Mouse (Mus musculus) kidney, postnatal 25 days (tissue): Measurements from ENCODE around the gene Lmod3.

Source experiments
- DNase-seq, 2 experiments: peaks; one replicate each; pipeline ENCODE4 v3.0.0; 2021; ENCODE audit warnings: mixed read lengths in 2 of 2

Lmod3 gene

DNA sequence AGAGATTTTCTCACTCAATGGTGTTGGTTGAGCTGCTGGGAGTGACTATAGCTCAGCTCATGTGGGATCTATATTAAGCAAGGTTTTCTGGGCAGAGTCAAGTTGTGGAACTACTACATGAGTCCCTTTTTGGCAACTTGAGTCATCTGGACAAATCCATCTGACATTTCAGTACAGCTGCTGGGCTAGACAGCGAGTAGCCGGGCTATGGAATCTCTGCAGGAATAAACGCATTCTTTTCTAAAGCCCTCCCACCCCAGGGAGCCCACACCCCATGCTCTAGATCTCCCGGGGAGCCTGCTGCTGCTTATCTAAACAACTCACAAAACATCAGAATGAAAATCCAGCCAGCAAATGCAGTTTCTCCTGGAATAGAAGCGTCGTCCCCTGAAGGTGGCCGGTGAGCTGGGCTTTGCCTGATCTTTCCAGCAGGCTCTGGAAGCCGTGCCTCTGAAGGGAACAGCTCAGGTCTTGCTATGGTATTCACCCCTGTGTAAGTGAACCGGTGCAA is at the start of gene Lmod3:
Lmod3 (minus strand) TSS at position 49 of the 511 bp plus-strand sequence.
- DNase-seq, result peak in 1 of 2 experiments; percentile 55

DNA sequence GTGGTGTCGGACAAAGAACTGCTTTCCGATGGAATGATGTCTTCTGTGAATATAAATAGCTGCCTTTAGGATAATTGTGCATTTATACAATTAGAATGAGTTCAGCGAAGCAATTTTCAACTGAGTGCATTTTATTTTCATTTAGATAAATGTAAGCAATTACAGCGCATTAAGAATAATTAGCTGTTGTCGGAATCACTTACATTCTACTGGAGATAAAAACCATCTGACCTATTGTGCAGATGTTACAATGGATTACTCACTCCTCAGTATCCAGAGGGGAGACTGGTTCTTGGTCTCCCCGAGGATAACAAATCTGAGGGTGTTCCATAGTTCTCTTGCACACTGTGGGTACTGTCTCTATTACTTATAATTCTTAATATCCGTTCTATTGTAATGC is 49.7 kb upstream of the Lmod3 start:
- no peak for DNase-seq

GRCm38 (mm10) chr6:97300659-97301058 is 48.1 kb upstream of the Lmod3 start:
- no peak for DNase-seq

DNA sequence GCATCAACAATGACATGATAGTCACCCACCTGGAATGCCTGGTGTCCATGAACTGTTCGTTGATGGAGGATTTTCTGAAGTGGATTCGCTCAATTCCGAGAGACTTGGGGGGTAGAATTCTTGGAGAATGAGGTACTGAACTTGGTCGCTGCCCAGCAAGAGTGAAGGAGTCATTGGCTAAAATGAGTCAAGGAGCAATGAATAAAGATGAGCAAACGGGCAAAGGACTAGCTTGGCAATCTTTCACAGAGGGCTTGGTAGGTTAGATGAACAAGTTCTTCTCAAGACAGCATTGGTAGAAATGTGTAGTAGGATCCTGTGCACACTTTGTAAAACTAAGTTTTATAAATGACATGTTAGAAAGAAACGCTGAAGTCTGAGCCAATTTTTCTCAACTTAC is 47.6 kb upstream of the Lmod3 start:
- DNase-seq, result no peak

DNA sequence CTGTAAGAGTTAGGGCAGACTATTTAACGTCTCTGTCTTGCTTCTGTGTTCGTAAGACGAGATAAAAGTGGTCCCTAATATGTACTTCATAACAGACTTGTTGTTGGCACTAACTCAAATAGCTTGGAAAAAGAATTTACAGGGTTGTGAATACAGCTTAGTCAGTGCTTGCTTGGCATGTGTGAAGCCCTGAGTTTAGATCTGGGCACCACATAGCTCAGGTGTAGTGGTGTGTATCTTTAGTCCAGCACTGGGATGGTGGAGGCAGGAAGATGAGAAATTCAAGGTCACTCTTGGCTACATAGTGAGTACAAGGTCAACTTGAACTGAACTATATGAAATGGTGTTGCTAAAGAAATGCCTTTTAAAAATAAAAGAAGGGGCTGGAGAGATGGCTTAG is 44.6 kb upstream of the Lmod3 start:
- DNase-seq, result no peak

DNA sequence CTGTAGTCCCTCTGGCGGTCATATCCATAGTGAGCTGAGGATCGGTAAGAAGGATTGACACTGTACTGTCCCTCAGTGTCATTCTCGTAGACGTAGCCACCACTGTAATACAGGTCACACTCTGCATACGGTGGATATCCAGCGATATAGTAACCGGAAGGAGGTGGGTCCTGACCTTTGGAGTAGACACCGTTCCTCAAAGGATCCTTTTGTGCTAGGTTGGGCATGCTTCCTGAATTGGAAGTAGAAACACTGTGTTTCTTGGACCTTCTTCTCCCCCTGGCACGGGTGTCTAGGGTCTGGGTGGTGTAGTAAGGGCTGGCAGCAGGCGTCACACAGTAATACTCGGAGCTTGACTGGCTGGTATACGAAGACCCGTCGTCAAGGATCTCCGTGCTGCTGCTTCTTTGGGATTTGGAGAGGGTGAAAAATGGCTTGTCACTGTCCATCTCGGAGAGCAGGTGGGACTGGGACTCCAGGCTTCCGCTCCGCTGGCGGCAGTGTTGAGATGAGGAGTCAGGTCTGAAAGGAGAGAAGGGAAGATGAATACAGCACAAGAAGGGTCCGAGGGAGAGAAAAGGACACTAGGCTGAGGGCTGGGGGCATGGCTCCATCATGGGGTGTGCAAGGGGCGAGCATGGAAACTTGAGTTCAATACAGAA is 43.4 kb upstream of the Lmod3 start:
- no peak for DNase-seq

DNA sequence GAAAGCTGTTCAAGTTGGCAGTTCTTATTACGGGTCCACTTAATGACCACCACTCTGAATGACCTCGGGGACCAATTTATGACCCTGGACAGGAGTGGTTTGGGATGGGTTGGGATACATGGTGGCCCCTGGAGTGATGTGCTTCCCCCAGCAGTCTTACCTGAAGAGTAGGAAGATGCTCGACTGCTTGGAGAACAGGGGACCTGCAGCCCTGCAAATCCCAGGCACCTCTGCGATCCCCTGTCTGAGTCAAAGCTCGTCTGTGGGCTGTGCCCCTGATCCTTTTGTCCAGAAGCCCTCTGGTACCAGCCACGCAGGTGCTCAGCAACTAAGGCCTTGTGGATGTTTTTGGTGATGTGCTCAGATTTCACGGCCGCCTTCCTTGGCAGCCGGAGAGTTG is 42.9 kb upstream of the Lmod3 start:
- no peak for DNase-seq

- DNase-seq, result no peak
Measured at GRCm38 (mm10) chr6:97293667-97294569, 41.4 kb upstream of the Lmod3 start.

DNA sequence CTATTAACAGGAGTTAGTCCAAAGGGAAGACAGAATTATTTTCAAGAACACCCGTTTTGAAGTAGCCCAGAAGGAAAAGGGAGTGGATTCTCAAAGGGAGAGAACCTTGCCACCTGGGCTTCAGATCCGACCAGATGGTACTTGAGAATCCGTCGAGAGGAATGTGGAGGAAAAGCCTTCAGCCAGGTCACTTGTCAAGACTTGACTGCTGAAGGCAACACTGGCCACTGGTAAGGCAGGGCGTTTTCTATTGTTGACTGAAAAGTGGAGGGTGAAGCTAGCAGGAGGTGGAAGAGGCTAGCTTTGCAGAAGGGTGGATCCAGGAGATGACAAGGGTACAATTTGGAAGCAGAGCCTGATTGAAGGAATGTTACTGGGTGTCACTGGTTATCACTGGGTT is 40.3 kb upstream of the Lmod3 start:
- DNase-seq, result no peak

DNA sequence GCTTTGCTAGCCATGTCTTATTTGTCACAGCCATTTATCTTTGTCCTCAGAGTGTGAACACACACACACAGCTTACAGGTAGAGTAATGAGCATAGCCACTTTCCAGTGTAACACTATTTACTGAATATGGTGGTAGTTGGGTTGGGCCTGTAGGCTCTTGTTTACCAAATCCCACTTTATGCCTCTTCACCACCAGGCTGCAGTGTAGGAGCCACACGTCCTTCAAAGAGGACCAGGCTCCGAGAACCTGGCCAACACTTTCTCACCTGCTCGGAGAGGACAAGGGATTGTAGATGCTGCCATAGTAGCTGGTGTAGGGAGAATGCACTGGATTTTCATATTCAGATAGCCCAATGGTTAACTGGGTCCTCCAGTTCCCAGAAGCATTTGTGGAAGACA is 39.5 kb upstream of the Lmod3 start:
- no peak for DNase-seq

DNA sequence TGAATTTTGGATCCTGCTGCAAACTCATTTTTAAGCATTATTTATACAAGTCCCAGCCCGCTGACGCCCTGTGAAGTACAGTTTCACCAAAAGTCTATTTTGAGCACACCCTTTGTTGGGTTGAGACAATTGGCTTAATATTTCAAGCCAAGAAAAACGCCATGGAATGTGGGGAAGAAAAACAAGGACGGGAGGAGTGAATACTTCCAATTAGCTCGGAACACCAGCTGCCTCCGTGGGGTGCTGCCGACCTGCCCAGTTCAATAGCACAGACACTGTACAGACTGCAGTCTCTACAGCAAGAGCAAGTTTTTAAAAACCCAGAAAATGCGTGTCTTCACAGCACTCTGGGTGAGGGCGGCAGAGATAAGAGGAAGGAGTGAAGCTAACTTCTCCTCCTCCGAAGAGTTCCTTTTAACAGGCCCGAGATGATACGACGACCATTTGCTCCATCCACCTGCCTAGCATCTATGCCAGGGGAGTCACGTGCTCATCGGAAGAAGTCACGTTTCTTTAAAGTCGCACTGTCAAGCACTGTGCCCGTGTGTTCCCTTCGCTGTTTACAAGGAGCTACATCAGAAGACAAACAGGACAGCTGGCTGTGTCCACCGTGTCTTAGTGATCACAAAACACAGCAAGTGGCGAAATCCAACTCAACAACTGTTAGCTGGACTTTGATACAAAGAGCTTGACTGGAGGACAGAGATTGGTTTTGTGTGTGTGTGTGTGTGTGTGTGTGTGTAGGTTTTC is 38.8 kb upstream of the Lmod3 start:
- no peak for DNase-seq

DNA sequence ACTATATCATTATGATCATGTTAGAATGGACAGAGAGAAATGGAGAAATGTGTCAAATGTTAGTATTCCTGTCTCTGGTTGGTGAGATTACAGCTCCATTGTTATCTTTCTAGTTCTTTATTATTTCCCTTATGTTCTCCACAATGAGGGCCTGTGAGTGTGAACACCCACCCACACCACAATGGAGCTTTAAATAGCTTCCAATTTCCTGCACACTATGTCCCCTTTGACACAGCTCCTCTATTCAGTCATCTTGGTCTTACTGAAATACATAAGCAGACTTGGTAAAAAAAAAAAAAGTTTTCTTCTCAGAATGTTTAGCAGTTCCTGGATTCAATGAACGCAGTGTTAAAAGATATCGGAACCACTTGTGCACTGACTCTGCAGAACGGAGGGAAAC is 38.1 kb upstream of the Lmod3 start:
- DNase-seq, result no peak

- no peak for DNase-seq
Measured at GRCm38 (mm10) chr6:97289838-97290237, 37.3 kb upstream of the Lmod3 start.

GRCm38 (mm10) chr6:97289316-97289820 is 36.8 kb upstream of the Lmod3 start:
- DNase-seq, result no peak

DNA sequence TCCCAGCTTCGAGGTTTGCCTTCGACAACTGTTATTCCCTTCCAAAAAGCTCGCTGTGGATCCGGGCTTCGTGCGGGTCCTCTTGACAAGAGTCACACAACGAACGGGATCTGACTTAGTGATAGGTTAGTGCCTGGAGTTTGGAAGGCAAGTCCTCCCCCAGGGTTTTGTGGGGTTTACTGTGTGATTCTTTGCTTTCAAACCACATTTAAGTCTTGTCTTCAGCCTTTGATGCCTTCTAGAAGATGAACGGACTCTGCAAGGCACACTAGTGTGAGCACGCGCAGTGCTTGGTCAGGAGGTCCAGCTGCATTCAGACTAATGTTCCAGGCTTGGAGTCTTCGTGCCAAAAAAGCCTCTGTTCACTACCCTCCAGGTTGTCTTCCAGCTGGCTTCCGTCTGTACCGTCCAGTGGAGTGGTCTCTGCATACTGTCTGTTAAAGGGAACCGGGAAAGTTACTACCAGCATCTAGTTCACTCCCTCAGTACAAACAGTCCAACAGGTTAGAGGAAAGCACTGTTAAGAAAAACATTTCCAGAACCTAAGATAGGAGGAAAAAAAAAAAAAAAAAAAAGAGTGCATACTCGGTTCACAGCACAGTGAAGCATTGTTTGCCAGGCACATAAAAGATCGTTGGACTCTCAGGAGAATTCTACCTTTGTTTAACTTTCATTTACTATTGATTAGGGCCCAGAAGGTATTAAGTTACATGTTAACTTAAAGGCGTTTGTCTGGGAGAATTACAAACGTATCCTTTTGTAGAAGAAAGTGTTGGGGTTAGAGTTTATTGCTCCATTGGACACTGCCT is 35.7 kb upstream of the Lmod3 start:
- DNase-seq, result no peak

DNA sequence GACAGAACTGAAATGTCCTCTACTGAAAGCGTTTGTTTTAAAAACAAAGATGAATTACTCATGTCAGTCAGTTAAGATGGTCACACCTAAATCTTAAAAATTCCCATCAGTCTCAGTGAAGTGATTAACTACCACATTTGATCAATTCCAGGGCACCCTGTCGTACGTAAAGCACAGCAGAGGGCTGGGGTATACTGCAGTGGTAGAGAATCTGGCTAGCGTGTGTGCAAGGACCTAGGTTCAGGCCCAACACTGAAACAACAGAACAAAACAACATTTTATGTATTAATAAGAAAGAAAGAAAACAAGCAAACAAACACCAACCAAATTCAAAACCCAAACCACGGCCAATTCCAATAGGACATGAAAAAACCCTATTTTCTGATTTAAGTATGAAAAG is 33.8 kb upstream of the Lmod3 start:
- DNase-seq, result no peak

DNA sequence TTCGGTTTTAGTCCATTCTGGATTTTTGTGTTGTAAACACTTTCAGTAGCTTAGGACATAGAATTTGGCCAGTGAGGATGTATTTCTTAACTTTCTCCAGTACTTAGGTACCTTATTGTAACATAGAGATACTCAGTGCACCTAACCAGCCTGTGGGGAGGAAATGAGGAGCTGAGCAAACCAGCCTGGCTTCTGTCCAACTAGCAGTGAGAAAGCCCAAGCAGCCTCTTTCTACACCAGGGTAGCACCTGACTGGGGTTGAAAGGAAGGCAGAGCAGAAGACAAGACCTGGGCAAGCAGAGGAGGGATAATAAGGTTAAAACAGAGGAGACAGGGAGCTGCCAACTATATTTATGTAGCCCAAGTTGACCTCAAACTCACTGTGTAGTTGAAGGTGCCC is 31.1 kb upstream of the Lmod3 start:
- DNase-seq, result no peak

DNA sequence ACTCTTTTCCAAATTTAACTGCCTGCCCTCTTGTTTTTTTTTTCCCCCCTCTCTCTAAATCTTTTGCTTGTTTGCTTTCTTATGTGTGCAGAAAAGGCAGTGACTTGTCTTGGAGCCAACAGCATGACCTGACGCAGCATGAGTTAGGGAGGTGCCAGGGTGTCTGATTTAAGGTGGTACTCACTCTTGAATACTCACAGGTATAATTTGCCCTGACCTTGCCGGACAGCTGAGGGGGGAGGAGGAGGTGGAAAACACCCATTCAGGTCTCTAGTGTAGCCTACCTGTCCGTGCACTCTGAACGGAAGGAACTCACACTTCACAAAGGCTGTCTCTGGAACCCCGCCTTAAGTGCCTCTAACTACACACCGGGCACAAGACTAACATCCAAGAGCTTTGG is 26.3 kb upstream of the Lmod3 start:
- DNase-seq, result peak; percentile 60 to 72

- peak; percentile 83 to 89 for DNase-seq
Measured at GRCm38 (mm10) chr6:97278014-97278787, 25.6 kb upstream of the Lmod3 start.

DNA sequence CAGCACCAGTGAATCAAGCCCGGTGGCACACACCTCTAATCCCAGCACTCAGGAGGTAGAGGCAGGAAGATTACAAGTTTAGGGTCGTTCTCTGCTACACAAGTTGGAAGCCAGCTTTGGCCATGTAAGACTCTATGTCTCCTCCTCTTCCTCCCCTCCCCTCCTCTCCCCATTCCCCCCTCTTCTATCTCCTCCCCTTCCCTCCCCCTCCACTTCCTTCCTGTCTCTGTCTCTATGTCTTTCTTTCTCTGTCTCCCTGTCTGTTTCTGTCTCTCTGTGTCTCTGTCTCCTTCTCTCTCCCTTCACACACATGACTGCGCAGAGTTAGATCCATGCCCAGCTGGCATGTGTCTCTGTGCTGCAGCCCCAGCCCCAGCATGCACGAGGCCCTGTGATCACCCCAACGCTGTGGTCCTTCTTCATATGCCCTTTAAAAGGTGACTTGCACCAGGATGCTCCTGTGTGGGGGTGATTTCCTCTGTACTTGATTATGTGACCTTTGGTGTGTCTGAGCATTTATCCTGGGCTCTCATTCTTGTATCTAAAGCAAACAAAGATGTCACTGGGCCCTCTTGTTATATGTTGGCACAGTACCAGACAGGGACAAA is 24.4 kb upstream of the Lmod3 start:
- DNase-seq, result no peak

DNA sequence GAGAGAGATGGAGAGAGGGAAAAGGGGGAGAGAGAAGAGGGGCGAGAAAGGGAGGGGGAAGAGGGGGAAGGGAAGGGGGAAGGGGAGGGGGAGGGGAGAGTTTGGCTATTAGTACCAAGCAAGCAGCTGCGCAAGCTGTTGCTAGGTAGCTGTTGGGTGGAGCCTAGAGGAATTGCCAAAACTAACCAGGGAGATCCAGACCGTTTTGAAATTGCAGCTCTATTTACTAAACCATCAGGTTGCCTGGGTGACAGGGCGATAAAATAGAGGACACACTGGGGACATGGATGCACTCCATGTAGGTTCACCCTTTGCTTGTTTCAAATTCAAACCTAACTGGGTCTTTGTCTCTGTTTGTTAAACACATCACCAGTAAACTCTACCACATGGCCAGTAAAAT is 23.8 kb upstream of the Lmod3 start:
- DNase-seq, result peak; percentile 31 to 63
